Mouse (Mus musculus) inflammation-experienced regulatory T-cells, adult 16 weeks (primary cell): Measurements from ENCODE around the gene Scgb2b11. TPM values are rescaled to one million over a fixed set of nuclear protein-coding genes. Genes with fewer than 3 reads are reported as not detected.

Experiments
- polyA plus RNA-seq: library from polyadenylated mRNA; unstranded; fragments of 100-300 nt; shearing (Covaris generic); gene quantifications from one replicate; pipeline ENCODE4 v1.2.1, GENCODE M21; 2017

Gene Scgb2b11
- polyA plus RNA-seq, result not detected

DNA sequence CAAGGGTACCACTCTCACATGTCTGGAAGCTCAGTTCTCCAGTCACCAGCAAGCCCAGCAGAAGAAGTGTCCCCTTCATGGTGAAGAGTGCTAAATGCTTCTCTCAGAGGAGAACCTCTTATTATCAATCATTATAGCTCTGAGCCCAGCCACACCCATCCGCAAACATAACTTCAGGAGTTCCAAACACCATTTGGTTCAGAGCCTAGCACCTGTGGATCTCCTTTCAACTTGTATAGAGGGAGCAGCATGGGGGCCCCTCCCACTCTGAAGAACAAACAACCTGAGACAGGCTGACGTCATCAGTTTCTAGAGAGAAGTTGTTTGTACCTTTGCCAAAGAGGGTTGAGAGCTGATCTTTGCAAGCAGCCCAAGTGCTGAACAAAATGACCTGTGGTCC is at the start of gene Scgb2b11:
TSS of gene Scgb2b11 (minus strand) at position 101 of the 400 bp plus-strand sequence.

GRCm38 (mm10) chr7:32222540-32222939 is 11.6 kb upstream of the Scgb2b11 start, which contains the start of gene Scgb1b11:
Gene Scgb1b11 (plus strand): TSS chr7:32222840.

Other genes with a start within 250 kb of the Scgb2b11 start
- gene Scgb1b10, start 110.3 kb downstream of the Scgb2b11 start, polyA plus RNA-seq, result not detected
- gene Scgb1b11, start 11.7 kb upstream of the Scgb2b11 start, polyA plus RNA-seq, result not detected
- not detected for gene Scgb2b12, start 116.1 kb upstream of the Scgb2b11 start, polyA plus RNA-seq
- not detected for gene Scgb1b12, start 123.0 kb upstream of the Scgb2b11 start, polyA plus RNA-seq
- gene Scgb1b29, start 230.4 kb upstream of the Scgb2b11 start, polyA plus RNA-seq, result not detected